In genomic region chr1:45920703-45921102, GRCm38 (mm10) we compare ENCODE assay signal across 28 mouse cellular contexts. TPM values are rescaled to one million over a fixed set of nuclear protein-coding genes. Genes with fewer than 3 reads are reported as not detected.
A peak's percentile ranks its signal among the peaks of the same experiment; 100 is the strongest.
DNase-seq lines count a peak whose midpoint lies in the region; ATAC-seq lines count a peak whose summit lies in the region.
"Had no signal": no experiment of that assay in that cellular context is flagged by ENCODE, and none has a peak within 500 bp of the region (broad histone marks: within the 10 kb centered on the region; RNA-seq: fewer than 3 reads in every experiment).

No protein-coding gene starts in this region.

- H3K9me3 ChIP-seq in intestine, embryonic 15.5 days: no peaks in the 10 kb centered on the region
- H3K9me3 ChIP-seq in kidney, embryonic 15.5 days (replicated peaks): no peaks in the 10 kb centered on the region
- no peaks in the 10 kb centered on the region for H3K9me3 ChIP-seq in liver, embryonic 15.5 days (replicated peaks)
- no peaks in the 10 kb centered on the region for H3K9me3 ChIP-seq in midbrain, embryonic 14.5 days (ENCODE audit: control insufficient read depth, low read length)
- H3K9me3 ChIP-seq: hindbrain, embryonic 12.5 days; limb, embryonic 13.5 days; megakaryocyte, embryonic 14.5 days; midbrain, embryonic 15.5 days; neural tube, embryonic 12.5 days had no signal

- H3K4me2 ChIP-seq in intestine, embryonic 15.5 days (replicated peaks): peak overlapping the region; percentile 23; the same call in 1 of the 2 replicates
- no peak overlapping the region for H3K4me2 ChIP-seq in kidney, embryonic 15.5 days
- H3K4me2 ChIP-seq in liver, embryonic 15.5 days: no peak overlapping the region
- no peak overlapping the region for H3K4me2 ChIP-seq in midbrain, embryonic 14.5 days (ENCODE audit: low read length)
- H3K4me2 ChIP-seq: hindbrain, embryonic 12.5 days; limb, embryonic 13.5 days; lung, embryonic 14.5 days; midbrain, embryonic 15.5 days; neural tube, embryonic 12.5 days had no signal

- no peaks in the 10 kb centered on the region for H3K36me3 ChIP-seq in intestine, embryonic 15.5 days
- peaks cover 25% of the 10 kb centered on the region for H3K36me3 ChIP-seq in kidney, embryonic 15.5 days
- peaks cover 59% of the 10 kb centered on the region for H3K36me3 ChIP-seq in liver, embryonic 15.5 days (replicated peaks)
- H3K36me3 ChIP-seq in midbrain, embryonic 14.5 days (ENCODE audit: control insufficient read depth, insufficient read depth, low read length): no peaks in the 10 kb centered on the region
- H3K36me3 ChIP-seq: hindbrain, embryonic 12.5 days; limb, embryonic 13.5 days; midbrain, embryonic 15.5 days; neural tube, embryonic 12.5 days had no signal

- no peak overlapping the region for H3K9ac ChIP-seq in intestine, embryonic 15.5 days
- H3K9ac ChIP-seq in kidney, embryonic 15.5 days: no peak overlapping the region
- H3K9ac ChIP-seq in liver, embryonic 15.5 days: no peak overlapping the region
- H3K9ac ChIP-seq in midbrain, embryonic 14.5 days (replicated peaks; ENCODE audit: low read length): no peak overlapping the region
- H3K9ac ChIP-seq: hindbrain, embryonic 12.5 days; limb, embryonic 13.5 days; lung, embryonic 14.5 days; midbrain, embryonic 15.5 days; neural tube, embryonic 12.5 days had no signal

- 0 out of 2 replicates have a peak, but pooled peaks cover under 1% of the 10 kb centered on the region for H3K4me1 ChIP-seq in intestine, embryonic 15.5 days (replicated peaks)
- 0 out of 2 replicates have a peak, but pooled peaks cover 9% of the 10 kb centered on the region for H3K4me1 ChIP-seq in kidney, embryonic 15.5 days
- H3K4me1 ChIP-seq in liver, embryonic 15.5 days (replicated peaks): peaks cover 23% of the 10 kb centered on the region
- peaks cover 3% of the 10 kb centered on the region; the same call in 1 of the 2 replicates for H3K4me1 ChIP-seq in midbrain, embryonic 14.5 days (ENCODE audit: control insufficient read depth, insufficient read depth, low read length)
- H3K4me1 ChIP-seq: hindbrain, embryonic 12.5 days; midbrain, embryonic 15.5 days; neural tube, embryonic 12.5 days had no signal

- no peak overlapping the region for H3K4me3 ChIP-seq in intestine, embryonic 15.5 days (replicated peaks)
- H3K4me3 ChIP-seq in kidney, embryonic 15.5 days (replicated peaks): no peak overlapping the region
- H3K4me3 ChIP-seq in liver, embryonic 15.5 days (replicated peaks): no peak overlapping the region
- H3K4me3 ChIP-seq in midbrain, embryonic 14.5 days (replicated peaks; ENCODE audit: low read depth, low read length): no peak overlapping the region
- H3K4me3 ChIP-seq: hindbrain, embryonic 12.5 days; limb, embryonic 13.5 days; megakaryocyte, embryonic 14.5 days; midbrain, embryonic 15.5 days; neural tube, embryonic 12.5 days had no signal

- peak; percentile 68 for ATAC-seq in intestine, embryonic 15.5 days
- ATAC-seq in kidney, embryonic 15.5 days (replicated peaks; ENCODE audit: low FRiP score): no peak
- ATAC-seq in liver, embryonic 15.5 days (ENCODE audit: insufficient read depth): no peak
- no peak for ATAC-seq in midbrain, embryonic 14.5 days (ENCODE audit: low FRiP score, low TSS enrichment)
- ATAC-seq: forebrain, embryonic 14.5 days; midbrain, embryonic 15.5 days had no signal

- peak; percentile 78 for DNase-seq in heart, adult 11 months
- no peak for DNase-seq in heart, adult 8-10 months (ENCODE audit: low spot score)
- no peak for DNase-seq in thymus, postnatal 4 days
- DNase-seq in midbrain, embryonic 14.5 days: no peak
- DNase-seq in thymus, postnatal 0 days (ENCODE audit: low spot score): no peak
- DNase-seq: adrenal gland, postnatal 14 days; cerebellum, adult 8-10 months; gastrocnemius, postnatal 10 days; heart, adult 18-20 months; layer of hippocampus, adult 9-11 months; lung, embryonic 14.5 days; lung, postnatal 36 days; right cerebral cortex, postnatal 4 days had no signal

- WGBS in intestine, embryonic 15.5 days: 55% methylated on average over 3 of the region's 3 CpGs
- 70% methylated on average over 3 of the region's 3 CpGs for WGBS in kidney, embryonic 15.5 days
- 77% methylated on average over 3 of the region's 3 CpGs for WGBS in liver, embryonic 15.5 days (ENCODE audit: insufficient replicate concordance)
- WGBS in midbrain, embryonic 14.5 days: 89% methylated on average over 3 of the region's 3 CpGs

- H3K27me3 ChIP-seq in intestine, embryonic 15.5 days (replicated peaks): no peaks in the 10 kb centered on the region
- no peaks in the 10 kb centered on the region for H3K27me3 ChIP-seq in kidney, embryonic 15.5 days
- H3K27me3 ChIP-seq in liver, embryonic 15.5 days: no peaks in the 10 kb centered on the region
- no peaks in the 10 kb centered on the region for H3K27me3 ChIP-seq in midbrain, embryonic 14.5 days (ENCODE audit: control insufficient read depth, insufficient read depth, low read length)
- H3K27me3 ChIP-seq: midbrain, embryonic 15.5 days had no signal

- peak overlapping the region; percentile 62; the same call in 1 of the 2 replicates for H3K27ac ChIP-seq in intestine, embryonic 15.5 days
- H3K27ac ChIP-seq in kidney, embryonic 15.5 days: peak overlapping the region; percentile 48
- H3K27ac ChIP-seq in liver, embryonic 15.5 days (replicated peaks): peak overlapping the region; percentile 64
- H3K27ac ChIP-seq in midbrain, embryonic 14.5 days (replicated peaks; ENCODE audit: low read depth, low read length): no peak overlapping the region
- H3K27ac ChIP-seq: hindbrain, embryonic 12.5 days; limb, embryonic 13.5 days; midbrain, embryonic 15.5 days; neural tube, embryonic 12.5 days had no signal

RNA-seq across cellular contexts. Expression of gene Slc40a1, which starts 5.6 kb away (rescaled TPM):
- 10 to 100 TPM; 22.0 to 29.0 (median 26.5) TPM for total RNA-seq in heart, adult 8-10 months (2022)
- polyA plus RNA-seq in intestine, embryonic 15.5 days (2015; fragmentation: Nextera tagmentation; extraction: Ambion mirVana): 143 and 151 TPM in 2 replicates
- 90.8 and 92.7 TPM in 2 replicates for polyA plus RNA-seq in kidney, embryonic 15.5 days (2015; fragmentation: Nextera tagmentation; extraction: Ambion mirVana)
- polyA plus RNA-seq in liver, embryonic 15.5 days (2015; fragmentation: Nextera tagmentation; extraction: Ambion mirVana): 144 and 158 TPM in 2 replicates
- polyA plus RNA-seq in midbrain, embryonic 14.5 days (2014; fragmentation: Nextera tagmentation; extraction: Ambion mirVana): 20.8 and 37.1 TPM in 2 replicates
- 30.1 and 36.2 TPM in 2 replicates for polyA plus RNA-seq in thymus, postnatal 0 days (2015; fragmentation: Nextera tagmentation; extraction: Ambion mirVana)

RNA-seq across cellular contexts. Expression of gene Gm5269, which starts 30.6 kb away (rescaled TPM):
- total RNA-seq in heart, adult 8-10 months (2022): not detected
- not detected in 2 replicates for polyA plus RNA-seq in intestine, embryonic 15.5 days (2015; fragmentation: Nextera tagmentation; extraction: Ambion mirVana)
- polyA plus RNA-seq in kidney, embryonic 15.5 days (2015; fragmentation: Nextera tagmentation; extraction: Ambion mirVana): not detected in 2 replicates
- polyA plus RNA-seq in liver, embryonic 15.5 days (2015; fragmentation: Nextera tagmentation; extraction: Ambion mirVana): not detected in 2 replicates
- not detected in 2 replicates for polyA plus RNA-seq in midbrain, embryonic 14.5 days (2014; fragmentation: Nextera tagmentation; extraction: Ambion mirVana)
- not detected in 2 replicates for polyA plus RNA-seq in thymus, postnatal 0 days (2015; fragmentation: Nextera tagmentation; extraction: Ambion mirVana)
- total RNA-seq: adrenal gland, postnatal 14 days; gastrocnemius, postnatal 10 days; heart, adult 18-20 months; heart, postnatal 25 days; left cerebral cortex, adult 18-20 months; left cerebral cortex, postnatal 25 days had no signal
- polyA plus RNA-seq: embryonic facial prominence, embryonic 14.5 days; forebrain, embryonic 14.5 days; heart, embryonic 14.5 days; hindbrain, embryonic 12.5 days; large intestine, adult 2 months; limb, embryonic 13.5 days; lung, embryonic 14.5 days; midbrain, embryonic 15.5 days; neural tube, embryonic 12.5 days had no signal
